Mouse (Mus musculus) MEL (cell line): Measurements from ENCODE around the gene 1700016K19Rik. TPM values are rescaled to one million over a fixed set of nuclear protein-coding genes. Genes with fewer than 3 reads are reported as not detected.

Source experiments
- DNase-seq: peaks from one replicate; pipeline ENCODE4 v3.0.0; 2011; ENCODE audit warnings: low read depth, low spot score
- H3K27ac ChIP-seq: 2 replicates; pipeline ENCODE4 v1.5.1; 2012; ENCODE audit warnings: low read depth, mild to moderate bottlenecking, control low read depth, low read length, moderate library complexity; ENCODE audit not compliant: control insufficient read depth
- H3K27me3 ChIP-seq, 2 experiments: fragments of 150-350 bp in 1 of 2; sonication (generic) in 1 of 2; 2 replicates each; pipeline ENCODE4 v1.6.1; 2012; ENCODE audit warnings: low read length in 2 of 2, mild to moderate bottlenecking in 2 of 2, improper control_type of control experiment in 1 of 2, moderate library complexity in 1 of 2; ENCODE audit not compliant: insufficient read depth in 2 of 2, control insufficient read depth in 1 of 2
- H3K36me3 ChIP-seq, 2 experiments: 2 replicates each; pipeline ENCODE4 v1.6.1; 2012 to 2014; ENCODE audit warnings: low read length in 2 of 2, improper control_type of control experiment in 1 of 2, inconsistent platforms in 1 of 2, mild to moderate bottlenecking in 1 of 2; ENCODE audit not compliant: insufficient read depth in 2 of 2, control insufficient read depth in 1 of 2
- H3K4me1 ChIP-seq, 2 experiments: fragments of 150-350 bp in 1 of 2; sonication (generic) in 1 of 2; 2 replicates each; pipeline ENCODE4 v1.6.1; 2012; ENCODE audit warnings: low read length in 2 of 2, improper control_type of control experiment in 1 of 2, mild to moderate bottlenecking in 1 of 2; ENCODE audit not compliant: insufficient read depth in 2 of 2, control insufficient read depth in 1 of 2
- H3K4me3 ChIP-seq, 2 experiments: fragments of 150-350 bp in 1 of 2; sonication (generic) in 1 of 2; 2 replicates each; pipeline ENCODE4 v1.5.1; 2012; ENCODE audit warnings: low read depth in 2 of 2, low read length in 2 of 2, mild to moderate bottlenecking in 2 of 2, moderate library complexity in 2 of 2, control low read depth in 1 of 2, improper control_type of control experiment in 1 of 2; ENCODE audit not compliant: control insufficient read depth in 1 of 2, insufficient read depth in 1 of 2
- H3K79me2 ChIP-seq: 2 replicates; pipeline ENCODE4 v1.6.1; 2012; ENCODE audit warnings: mild to moderate bottlenecking, low read length, moderate library complexity; ENCODE audit not compliant: control insufficient read depth, poor library complexity, insufficient read depth
- H3K9ac ChIP-seq: 2 replicates; pipeline ENCODE4 v1.6.1; 2012; ENCODE audit warnings: low read depth, mild to moderate bottlenecking, control low read depth, low read length, moderate library complexity; ENCODE audit not compliant: control insufficient read depth, poor library complexity, severe bottlenecking
- H3K9me3 ChIP-seq: fragments of 150-350 bp; sonication (generic); replicated peaks from 2 replicates; pipeline ENCODE4 v1.6.1; 2012; ENCODE audit warnings: mild to moderate bottlenecking, low read length, improper control_type of control experiment, moderate library complexity; ENCODE audit not compliant: insufficient read depth
- CHD2 ChIP-seq: IDR thresholded peaks from 2 replicates; pipeline ENCODE4 v1.6.1; 2011; ENCODE audit warnings: low read length, improper control_type of control experiment
- CTCF ChIP-seq, 3 experiments: IDR thresholded peaks in 2 of 3; conservative IDR thresholded peaks in 1 of 3; 2 replicates each; pipeline ENCODE4 v1.5.1; 2011 to 2012; ENCODE audit warnings: low read length in 3 of 3, low read depth in 2 of 3, mild to moderate bottlenecking in 2 of 3, improper control_type of control experiment in 1 of 3, inconsistent platforms in 1 of 3, mixed read lengths in 1 of 3, moderate library complexity in 1 of 3; ENCODE audit not compliant: control insufficient read depth in 1 of 3, insufficient read depth in 1 of 3, poor library complexity in 1 of 3, severe bottlenecking in 1 of 3
- E2F4 ChIP-seq: IDR thresholded peaks from 2 replicates; pipeline ENCODE4 v1.6.1; 2011; ENCODE audit warnings: low read depth, low read length, improper control_type of control experiment, borderline replicate concordance
- ELF1 ChIP-seq: IDR thresholded peaks from 2 replicates; pipeline ENCODE4 v1.6.1; 2014; ENCODE audit warnings: low read depth, mild to moderate bottlenecking, inconsistent platforms, low read length, improper control_type of control experiment, moderate library complexity
- ETS1 ChIP-seq: IDR thresholded peaks from 2 replicates; pipeline ENCODE4 v1.6.1; 2012; ENCODE audit warnings: low read depth, mild to moderate bottlenecking, inconsistent platforms, low read length, improper control_type of control experiment, moderate library complexity
- GABPA ChIP-seq: IDR thresholded peaks from 2 replicates; pipeline ENCODE4 v1.6.1; 2012; ENCODE audit warnings: low read depth, mild to moderate bottlenecking, inconsistent platforms, low read length, improper control_type of control experiment, moderate library complexity
- HCFC1 ChIP-seq: IDR thresholded peaks from 2 replicates; pipeline ENCODE4 v1.6.1; 2012; ENCODE audit warnings: low read depth, mild to moderate bottlenecking, inconsistent platforms, low read length, improper control_type of control experiment, moderate library complexity
- JUND ChIP-seq: IDR thresholded peaks from 2 replicates; pipeline ENCODE4 v1.6.1; 2011; ENCODE audit warnings: low read depth, mild to moderate bottlenecking, improper control_type of control experiment, low read length
- KAT2A ChIP-seq: conservative IDR thresholded peaks from 2 replicates; pipeline ENCODE4 v1.6.1; 2012; ENCODE audit warnings: low read depth, low read length, improper control_type of control experiment, inconsistent platforms
- MAX ChIP-seq: IDR thresholded peaks from 2 replicates; pipeline ENCODE4 v1.6.1; 2011; ENCODE audit warnings: low read length, improper control_type of control experiment
- MXI1 ChIP-seq: IDR thresholded peaks from 2 replicates; pipeline ENCODE4 v1.6.1; 2011; ENCODE audit warnings: mild to moderate bottlenecking, low read depth, low read length, improper control_type of control experiment
- MYB ChIP-seq: IDR thresholded peaks from 2 replicates; pipeline ENCODE4 v1.6.1; 2011; ENCODE audit warnings: mild to moderate bottlenecking, low read depth, low read length, improper control_type of control experiment
- MYC ChIP-seq: IDR thresholded peaks from 2 replicates; pipeline ENCODE4 v1.6.1; 2011; ENCODE audit warnings: low read depth, mild to moderate bottlenecking, low read length, improper control_type of control experiment, moderate library complexity
- NRF1 ChIP-seq: IDR thresholded peaks from 2 replicates; pipeline ENCODE4 v1.6.1; 2014; ENCODE audit warnings: low read depth, mild to moderate bottlenecking, inconsistent platforms, low read length, improper control_type of control experiment, moderate library complexity; ENCODE audit not compliant: poor library complexity, insufficient read depth, severe bottlenecking
- POLR2AphosphoS2 ChIP-seq: IDR thresholded peaks from 2 replicates; pipeline ENCODE4 v1.6.1; 2011; ENCODE audit warnings: low read length, improper control_type of control experiment
- RAD21 ChIP-seq: IDR thresholded peaks from 2 replicates; pipeline ENCODE4 v1.6.1; 2011; ENCODE audit warnings: mild to moderate bottlenecking, low read depth, low read length, improper control_type of control experiment
- SIN3A ChIP-seq: IDR thresholded peaks from 2 replicates; pipeline ENCODE4 v1.6.1; 2012; ENCODE audit warnings: low read length, improper control_type of control experiment, inconsistent platforms
- SMC3 ChIP-seq: IDR thresholded peaks from 2 replicates; pipeline ENCODE4 v1.6.1; 2011; ENCODE audit warnings: low read depth, low read length, improper control_type of control experiment
- TAL1 ChIP-seq: IDR thresholded peaks from 2 replicates; pipeline ENCODE4 v1.6.1; 2012; ENCODE audit warnings: mild to moderate bottlenecking, inconsistent platforms, low read length, moderate library complexity, mixed read lengths
- USF1 ChIP-seq: IDR thresholded peaks from 2 replicates; pipeline ENCODE4 v1.6.1; 2014; ENCODE audit warnings: low read depth, mild to moderate bottlenecking, inconsistent platforms, low read length, improper control_type of control experiment, moderate library complexity
- ZKSCAN1 ChIP-seq: IDR thresholded peaks from 2 replicates; pipeline ENCODE4 v1.6.1; 2012; ENCODE audit warnings: low read depth, mild to moderate bottlenecking, inconsistent platforms, low read length, improper control_type of control experiment, moderate library complexity
- ZMIZ1 ChIP-seq: IDR thresholded peaks from 2 replicates; pipeline ENCODE4 v1.6.1; 2012; ENCODE audit warnings: low read depth, mild to moderate bottlenecking, inconsistent platforms, low read length, improper control_type of control experiment, moderate library complexity
- polyA plus RNA-seq, 2 experiments: library from polyadenylated mRNA; stranded (reverse) in 1 of 2; unstranded in 1 of 2; fragments of >175 nt in 1 of 2; fragments of >200 nt in 1 of 2; gene quantifications; 2 replicates each; pipeline versions ENCODE4 v1.2.1 to v1.2.4; 2012; ENCODE audit warnings: low replicate concordance in 2 of 2, low read depth in 1 of 2; ENCODE audit not compliant: insufficient read length in 2 of 2, insufficient read depth in 1 of 2, missing spikeins in 1 of 2
- total RNA-seq: library from RNA; depleted of rRNA; stranded (reverse); fragments of 300-350 nt; gene quantifications from 2 replicates; pipeline ENCODE4 v1.2.3, GENCODE M21; 2012

Gene 1700016K19Rik
- total and polyA plus RNA-seq, 3 experiments = 0.25 TPM; not detected in 2

GRCm38 (mm10) chr11:75994357-75994756 is 5.4 kb upstream of the 1700016K19Rik start:
- no peak overlapping the region for H3K4me3 ChIP-seq
- H3K4me1 ChIP-seq = no peaks in the 10 kb centered on the region
- no peaks in the 10 kb centered on the region for H3K9me3 ChIP-seq
- peaks cover 1 to 6% of the 10 kb centered on the region in 2 experiments; a peak in 3 of 4 replicates for H3K27me3 ChIP-seq
- no peak overlapping the region for H3K9ac ChIP-seq
- H3K36me3 ChIP-seq = no peaks in the 10 kb centered on the region
- no peaks in the 10 kb centered on the region for H3K79me2 ChIP-seq
- no peak for DNase-seq
- no peak for TF ChIP-seq SMC3
- no peak for TF ChIP-seq HCFC1
- TF ChIP-seq KAT2A = no peak
- TF ChIP-seq MXI1 = no peak
- TF ChIP-seq USF1 = no peak
- TF ChIP-seq MYB = no peak
- TF ChIP-seq SIN3A = no peak
- TF ChIP-seq CHD2 = no peak
- no peak for TF ChIP-seq GABPA
- no peak for TF ChIP-seq CTCF (IDR thresholded peaks at IDR 0.05 in 2 of 3, conservative IDR thresholded peaks at IDR 0.05 in 1 of 3; ENCODE audit: control insufficient read depth in 1 of 3, insufficient read depth in 1 of 3, low read depth in 2 of 3, low read length in 3 of 3, poor library complexity in 1 of 3, severe bottlenecking in 1 of 3)
- no peak for TF ChIP-seq ETS1
- TF ChIP-seq MAX = no peak
- TF ChIP-seq POLR2AphosphoS2 = no peak
- TF ChIP-seq ELF1 = no peak
- TF ChIP-seq TAL1 = no peak
- no peak for TF ChIP-seq E2F4
- no peak for TF ChIP-seq MYC
- TF ChIP-seq JUND = no peak
- TF ChIP-seq ZKSCAN1 = no peak
- no peak for TF ChIP-seq RAD21
- no peak overlapping the region for H3K27ac ChIP-seq

- Histone ChIP-seq H3K27me3 (peaks cover 5 to 20% of the 10 kb centered on the region in 2 experiments), H3K4me1 (peaks cover 0 to 7% of the 10 kb centered on the region in 2 experiments; a peak in 1 of 4 replicates), H3K9ac (no peak overlapping the region), H3K79me2 (no peaks in the 10 kb centered on the region), H3K9me3 (no peaks in the 10 kb centered on the region), H3K27ac (no peak overlapping the region), H3K4me3 (no peak overlapping the region), H3K36me3 (no peaks in the 10 kb centered on the region; a peak in 1 of 4 replicates)
- DNase-seq = no peak
- TF ChIP-seq MAX = no peak
- no peak for TF ChIP-seq NRF1
- no peak for TF ChIP-seq GABPA
- TF ChIP-seq ZMIZ1 = no peak
These were observed 989 bp downstream of the 1700016K19Rik start for GRCm38 (mm10) chr11:76000701-76001100.
